ENCODE assay signal across 8 mouse cellular contexts in genomic region chr17:87671890-87672660, GRCm38 (mm10). TPM values are rescaled to one million over a fixed set of nuclear protein-coding genes. Genes with fewer than 3 reads are reported as not detected.
DNase-seq lines count a peak whose midpoint lies in the region; ATAC-seq and TF ChIP-seq lines count a peak whose summit lies in the region.

TSS of gene Msh2 (plus strand) at chr17:87672330.

- H3K36me3 ChIP-seq in embryonic facial prominence, embryonic 13.5 days: no peaks in the 10 kb centered on the region
- no peaks in the 10 kb centered on the region for H3K36me3 ChIP-seq in kidney, adult 2 months (ENCODE audit: control insufficient read depth, insufficient read depth, low read length)
- peaks cover 5% of the 10 kb centered on the region for H3K36me3 ChIP-seq in limb, embryonic 12.5 days
- no peaks in the 10 kb centered on the region for H3K36me3 ChIP-seq in midbrain, embryonic 15.5 days (replicated peaks)
- H3K36me3 ChIP-seq in spleen, adult 2 months (ENCODE audit: control insufficient read depth, insufficient read depth, low read length): no peaks in the 10 kb centered on the region

- H3K9ac ChIP-seq in embryonic facial prominence, embryonic 13.5 days: peak within 1 kb of the TSS; percentile 81
- H3K9ac ChIP-seq in limb, embryonic 12.5 days (replicated peaks): peak within 1 kb of the TSS; percentile 90
- H3K9ac ChIP-seq in midbrain, embryonic 15.5 days: peak within 1 kb of the TSS; percentile 79

- peak; percentile 49 for TF ChIP-seq POLR2A in kidney, adult 2 months (IDR thresholded peaks at IDR 0.05; ENCODE audit: low read depth, low read length)
- TF ChIP-seq POLR2A in spleen, adult 2 months (IDR thresholded peaks at IDR 0.05; ENCODE audit: low read depth, low read length): peak; percentile 77

- peaks cover 23% of the 10 kb centered on the region for H3K4me1 ChIP-seq in embryonic facial prominence, embryonic 13.5 days
- H3K4me1 ChIP-seq in kidney, adult 2 months (ENCODE audit: control insufficient read depth, insufficient read depth, low read length): peaks cover 3% of the 10 kb centered on the region; the same call in 1 of the 2 replicates
- peaks cover 20% of the 10 kb centered on the region for H3K4me1 ChIP-seq in limb, embryonic 12.5 days (replicated peaks)
- peaks cover 27% of the 10 kb centered on the region for H3K4me1 ChIP-seq in midbrain, embryonic 15.5 days
- H3K4me1 ChIP-seq in spleen, adult 2 months (ENCODE audit: control insufficient read depth, insufficient read depth, insufficient read length): no peaks in the 10 kb centered on the region

- no peaks in the 10 kb centered on the region for H3K9me3 ChIP-seq in embryonic facial prominence, embryonic 13.5 days
- H3K9me3 ChIP-seq in limb, embryonic 12.5 days: no peaks in the 10 kb centered on the region
- no peaks in the 10 kb centered on the region for H3K9me3 ChIP-seq in midbrain, embryonic 15.5 days

- TF ChIP-seq CTCF in kidney, adult 2 months (conservative IDR thresholded peaks at IDR 0.05; ENCODE audit: insufficient read depth, insufficient read length, low read depth, low read length): 0 out of 2 replicates have a peak, but pooled peaks have one; percentile 6
- no peak for TF ChIP-seq CTCF in spleen, adult 2 months (IDR thresholded peaks at IDR 0.05; ENCODE audit: extremely low read depth, insufficient read depth, insufficient read length, insufficient replicate concordance)

- peak within 1 kb of the TSS; percentile 77 for H3K4me3 ChIP-seq in embryonic facial prominence, embryonic 13.5 days
- H3K4me3 ChIP-seq in kidney, adult 2 months (ENCODE audit: insufficient read depth, low read depth, low read length): peak within 1 kb of the TSS; percentile 74
- peak within 1 kb of the TSS; percentile 92 for H3K4me3 ChIP-seq in limb, embryonic 12.5 days (replicated peaks)
- peak within 1 kb of the TSS; percentile 95 for H3K4me3 ChIP-seq in midbrain, embryonic 15.5 days
- peak within 1 kb of the TSS; percentile 80 for H3K4me3 ChIP-seq in spleen, adult 2 months (ENCODE audit: extremely low read depth, insufficient read depth, insufficient read length)

- peak; percentile 99 for ATAC-seq in embryonic facial prominence, embryonic 13.5 days (ENCODE audit: insufficient number of reproducible peaks, insufficient read depth, low FRiP score, low TSS enrichment, low read depth)
- peak; percentile 99 for ATAC-seq in limb, embryonic 12.5 days (ENCODE audit: insufficient number of reproducible peaks, insufficient read depth, low FRiP score, low TSS enrichment, low read depth)
- ATAC-seq in midbrain, embryonic 15.5 days (replicated peaks): peak; percentile 99

- DNase-seq in 3134 (ENCODE audit: extremely low read depth, insufficient read length, low spot score): peak; percentile 97
- DNase-seq in adrenal gland, postnatal 36 days: peak; percentile 98 to 99
- DNase-seq in heart, adult 18-20 months: peak; percentile 98 to 99
- peak; percentile 99 for DNase-seq in kidney, adult 2 months
- DNase-seq in spleen, adult 2 months (ENCODE audit: low read depth in 1 of 2, low spot score in 2 of 2): peak; percentile 91 to 98

- under 1% methylated on average over 44 of the region's 44 CpGs for WGBS in embryonic facial prominence, embryonic 13.5 days
- 1% methylated on average over 44 of the region's 44 CpGs for WGBS in kidney, adult 2 months
- under 1% methylated on average over 44 of the region's 44 CpGs for WGBS in limb, embryonic 12.5 days
- under 1% methylated on average over 44 of the region's 44 CpGs for WGBS in midbrain, embryonic 15.5 days
- 2% methylated on average over 44 of the region's 44 CpGs for WGBS in spleen, adult 2 months

- peak within 1 kb of the TSS; percentile 78 for H3K27ac ChIP-seq in embryonic facial prominence, embryonic 13.5 days
- peak within 1 kb of the TSS; percentile 29 for H3K27ac ChIP-seq in kidney, adult 2 months (ENCODE audit: insufficient read depth, low read depth, low read length)
- H3K27ac ChIP-seq in limb, embryonic 12.5 days: peak within 1 kb of the TSS; percentile 91
- H3K27ac ChIP-seq in midbrain, embryonic 15.5 days: peak within 1 kb of the TSS; percentile 88
- peak within 1 kb of the TSS; percentile 78 for H3K27ac ChIP-seq in spleen, adult 2 months (ENCODE audit: insufficient read depth, low read length)

- peak within 1 kb of the TSS; percentile 83 for H3K4me2 ChIP-seq in embryonic facial prominence, embryonic 13.5 days
- H3K4me2 ChIP-seq in limb, embryonic 12.5 days: peak within 1 kb of the TSS; percentile 78
- peak within 1 kb of the TSS; percentile 86 for H3K4me2 ChIP-seq in midbrain, embryonic 15.5 days

- H3K27me3 ChIP-seq in embryonic facial prominence, embryonic 13.5 days: no peaks in the 10 kb centered on the region
- H3K27me3 ChIP-seq in kidney, adult 2 months (replicated peaks; ENCODE audit: control insufficient read depth, insufficient read depth, low read length): no peaks in the 10 kb centered on the region
- no peaks in the 10 kb centered on the region for H3K27me3 ChIP-seq in limb, embryonic 12.5 days
- no peaks in the 10 kb centered on the region for H3K27me3 ChIP-seq in midbrain, embryonic 15.5 days (replicated peaks)
- H3K27me3 ChIP-seq in spleen, adult 2 months (ENCODE audit: control insufficient read depth, insufficient read depth, low read length): no peaks in the 10 kb centered on the region

RNA-seq across cellular contexts. Expression of gene Msh2, which starts in this region (rescaled TPM):
- total RNA-seq in adrenal gland, postnatal 36 days (2021): 10 to 100 TPM; 13.7 to 24.3 TPM
- polyA plus RNA-seq in embryonic facial prominence, embryonic 13.5 days (2015; fragmentation: Nextera tagmentation; extraction: Ambion mirVana): 85.3 and 85.8 TPM in 2 replicates
- total RNA-seq in heart, adult 18-20 months (2021): 10 to 100 TPM; 11.9 to 15.0 TPM
- polyA plus RNA-seq in kidney, adult 2 months (2012; rRNA removed): 6.3 and 7.4 TPM in 2 replicates
- 119 and 131 TPM in 2 replicates for polyA plus RNA-seq in limb, embryonic 12.5 days (2016; fragmentation: Nextera tagmentation; extraction: Ambion mirVana)
- 61.4 and 67.3 TPM in 2 replicates for polyA plus RNA-seq in midbrain, embryonic 15.5 days (2015; fragmentation: Nextera tagmentation; extraction: Ambion mirVana)
- polyA plus RNA-seq in spleen, adult 2 months (2012; rRNA removed): 5.6 and 9.3 TPM in 2 replicates

Comparison
In these comparisons a context has a peak if more than half of its experiments do, and no peak if none do; other contexts are left out.
1. Peak in every context shown above with its lines: DNase-seq, ATAC-seq, H3K4me3 ChIP-seq and H3K27ac ChIP-seq.
2. H3K27ac ChIP-seq: peak in every context shown above with its lines; median percentile 91 in limb, embryonic 12.5 days; 88 in midbrain, embryonic 15.5 days; 78 in embryonic facial prominence, embryonic 13.5 days; 78 in spleen, adult 2 months; 29 in kidney, adult 2 months.